Mouse (Mus musculus) liver, adult (tissue): ENCODE measurements around the gene Slc17a9.
A peak's percentile ranks its signal among the peaks of the same experiment; 100 is the strongest.

Experiments
- GATA4 ChIP-seq: IDR thresholded peaks from 2 replicates; pipeline ENCODE4 v1.6.1; 2014; ENCODE audit warnings: mild to moderate bottlenecking, low read length; ENCODE audit not compliant: insufficient replicate concordance

Gene Slc17a9

GRCm38 (mm10) chr2:180724585-180725413 lies at the start of gene Slc17a9:
Gene Slc17a9, plus strand, starts transcription at chr2:180725263.
- TF ChIP-seq GATA4: no peak

DNA sequence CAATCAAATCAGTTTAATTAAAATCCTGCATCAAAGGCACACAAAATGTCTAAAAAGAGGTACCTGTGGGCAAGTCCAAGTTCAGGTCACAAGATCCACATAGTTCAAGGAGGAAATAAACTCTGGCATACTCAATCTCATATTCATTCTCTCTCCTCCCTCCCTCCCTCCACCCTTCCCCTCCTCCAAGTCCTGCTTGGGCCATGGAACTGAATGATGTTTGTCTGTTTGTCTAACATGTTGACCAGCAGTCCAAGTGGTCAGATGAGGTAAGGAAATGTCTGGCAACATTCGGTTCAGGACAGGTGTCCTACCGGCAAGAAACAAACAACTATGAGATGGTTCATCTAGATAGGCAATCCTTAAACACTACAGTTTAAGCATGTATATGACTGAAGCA lies 48.4 kb upstream of the Slc17a9 start:
- TF ChIP-seq GATA4: no peak

- TF ChIP-seq GATA4: no peak
These were observed 46.4 kb upstream of the Slc17a9 start for GRCm38 (mm10) chr2:180678609-180679140.

- no peak for TF ChIP-seq GATA4
These were observed 43.8 kb upstream of the Slc17a9 start for GRCm38 (mm10) chr2:180681225-180681624.

GRCm38 (mm10) chr2:180683524-180683923 lies 41.5 kb upstream of the Slc17a9 start:
- TF ChIP-seq GATA4: no peak

DNA sequence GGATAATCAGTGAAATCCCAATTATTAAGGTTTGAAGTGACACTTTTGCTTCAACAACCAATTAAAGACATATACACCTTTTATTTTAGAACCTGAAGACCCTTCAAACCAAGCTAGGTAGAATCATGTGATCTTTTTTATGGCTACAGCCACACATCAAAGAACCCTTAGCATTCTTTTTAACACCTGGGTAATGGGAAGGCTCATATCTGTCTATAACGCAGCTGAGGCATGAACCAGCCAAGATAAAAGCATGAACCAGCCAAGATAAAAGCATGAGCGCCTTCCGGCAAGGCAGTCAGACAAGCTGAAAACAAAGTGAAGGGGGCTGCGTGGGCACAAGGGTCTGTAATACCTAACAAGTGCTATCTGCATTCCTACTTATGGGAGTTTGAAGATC lies 41.0 kb upstream of the Slc17a9 start:
- TF ChIP-seq GATA4: no peak

- TF ChIP-seq GATA4: no peak
These were observed 35.2 kb upstream of the Slc17a9 start for GRCm38 (mm10) chr2:180689841-180690240.

DNA sequence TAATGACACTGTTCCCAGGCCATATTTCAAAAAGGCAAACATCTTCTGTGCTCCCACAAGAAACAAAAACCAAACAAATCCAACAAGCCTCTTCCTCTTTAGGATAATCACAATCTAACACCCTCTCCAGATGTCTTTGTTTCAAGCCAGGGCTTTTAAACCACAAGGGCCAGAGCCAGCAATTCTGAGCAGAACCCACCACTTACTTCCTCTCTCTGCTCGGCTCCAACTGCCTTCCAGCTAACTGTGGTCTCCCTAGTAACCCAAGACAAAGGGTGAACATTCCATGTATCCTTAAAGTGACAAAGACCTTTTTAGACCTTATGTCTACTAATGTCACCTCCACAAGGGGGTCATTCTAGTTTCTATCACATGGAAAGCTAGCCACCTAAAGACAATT lies 32.4 kb upstream of the Slc17a9 start:
- no peak for TF ChIP-seq GATA4

DNA sequence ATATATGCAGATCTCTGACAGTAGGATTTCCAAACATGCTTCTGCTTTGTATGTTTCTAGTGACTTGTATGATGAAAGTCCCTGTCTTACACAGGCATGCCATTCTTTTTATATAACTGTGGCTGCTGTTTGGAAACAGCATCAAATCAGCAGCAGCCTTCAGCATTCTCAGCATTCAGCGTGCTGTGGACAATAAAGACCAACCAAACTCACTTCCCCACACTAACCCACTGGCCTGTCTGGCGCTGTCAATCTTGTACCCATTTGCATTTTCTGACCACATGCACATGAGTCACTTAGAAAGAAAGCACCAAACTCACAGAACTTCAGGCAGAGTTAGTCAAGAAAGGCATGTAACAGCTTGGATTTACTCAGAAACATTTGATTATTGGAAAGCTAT lies 29.9 kb upstream of the Slc17a9 start:
- TF ChIP-seq GATA4: no peak

- peak; percentile 33; the same call in 1 of the 2 replicates for TF ChIP-seq GATA4
These were observed 24.6 kb upstream of the Slc17a9 start for GRCm38 (mm10) chr2:180700457-180700856.

GRCm38 (mm10) chr2:180701053-180701766 lies 23.9 kb upstream of the Slc17a9 start:
- no peak for TF ChIP-seq GATA4

GRCm38 (mm10) chr2:180701767-180702621 lies 23.1 kb upstream of the Slc17a9 start:
- TF ChIP-seq GATA4: no peak

DNA sequence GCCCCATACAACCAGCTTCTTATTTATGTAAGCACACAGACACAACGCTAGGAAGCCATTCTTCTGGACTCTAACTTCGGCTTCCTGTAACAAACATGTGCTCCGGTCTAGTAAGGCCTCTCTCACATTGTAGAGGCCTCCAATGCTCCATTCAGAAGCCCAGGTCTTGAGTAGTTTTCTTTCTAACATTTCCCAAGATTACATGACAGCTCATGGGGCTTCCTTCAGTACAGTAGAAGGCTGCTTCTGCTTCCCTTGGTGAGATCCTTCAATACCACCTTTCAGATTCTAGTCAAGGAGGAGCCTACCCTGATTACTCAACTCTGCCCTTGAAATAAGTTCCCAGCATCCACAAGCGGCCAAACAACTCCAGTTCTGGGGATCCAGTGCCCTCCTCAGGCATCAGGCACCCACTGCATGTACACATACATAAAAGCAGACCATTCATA lies 22.3 kb upstream of the Slc17a9 start:
- no peak for TF ChIP-seq GATA4

DNA sequence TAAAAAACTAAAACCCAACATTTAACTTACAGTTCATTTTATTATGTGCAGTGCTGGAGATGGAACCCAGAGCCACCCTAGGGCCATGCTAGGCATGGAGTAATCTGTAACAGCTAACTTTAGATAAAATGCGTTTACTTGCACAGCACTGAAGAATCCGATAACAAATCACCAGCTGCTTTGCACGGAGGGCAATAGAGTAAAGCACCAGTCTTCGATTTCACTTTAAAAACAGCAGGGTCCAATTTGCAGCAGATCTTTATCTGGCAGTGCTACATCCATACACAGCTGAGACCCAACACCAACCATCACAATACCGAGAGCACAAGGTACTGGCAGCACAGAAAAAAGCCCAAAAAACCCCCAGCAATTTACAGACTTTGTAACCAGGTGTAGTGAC lies 21.9 kb upstream of the Slc17a9 start:
- TF ChIP-seq GATA4: no peak
